Mouse (Mus musculus) lung, embryonic 16.5 days (tissue): ENCODE measurements at regions not wholly inside any gene's neighbourhood (a gene's known extent, or its start where the extent isn't known, plus 50 kb on each side); places are given as distances from the start of the nearest gene placed in this dataset.
A peak's percentile ranks its signal among the peaks of the same experiment; 100 is the strongest.

Experiments used
- ATAC-seq: fragments of 200-750 bp; cut with Nextera tagmentation; 2 replicates; pipeline ENCODE4 v1.8.0; 2017; ENCODE audit warnings: low read depth, mild to moderate bottlenecking, moderate library complexity
- H3K27ac ChIP-seq: fragments of 300-500 bp; sonication (generic); 2 replicates; pipeline ENCODE4 v1.5.1; 2014; ENCODE audit warnings: mild to moderate bottlenecking, control low read depth, low read length
- H3K27me3 ChIP-seq: fragments of 300-500 bp; sonication (generic); 2 replicates; pipeline ENCODE4 v1.6.1; 2014; ENCODE audit warnings: low read depth, low read length, mixed read lengths; ENCODE audit not compliant: control insufficient read depth, insufficient read depth
- H3K36me3 ChIP-seq: fragments of 300-500 bp; sonication (generic); 2 replicates; pipeline ENCODE4 v1.6.1; 2014; ENCODE audit warnings: low read length; ENCODE audit not compliant: control insufficient read depth, insufficient read depth
- H3K4me1 ChIP-seq: fragments of 300-500 bp; sonication (generic); replicated peaks from 2 replicates; pipeline ENCODE4 v1.6.1; 2014; ENCODE audit warnings: low read length, mixed read lengths; ENCODE audit not compliant: control insufficient read depth, insufficient read depth
- H3K4me2 ChIP-seq: fragments of 300-500 bp; sonication (generic); 2 replicates; pipeline ENCODE4 v1.6.1; 2014; ENCODE audit warnings: low read depth, low read length, control low read depth
- H3K4me3 ChIP-seq: fragments of 300-500 bp; sonication (generic); 2 replicates; pipeline ENCODE4 v1.5.1; 2014; ENCODE audit warnings: mild to moderate bottlenecking, low read length, control low read depth
- H3K9ac ChIP-seq: fragments of 300-500 bp; sonication (generic); 2 replicates; pipeline ENCODE4 v1.6.1; 2014; ENCODE audit warnings: low read length, control low read depth
- H3K9me3 ChIP-seq: fragments of 300-500 bp; sonication (generic); 2 replicates; pipeline ENCODE4 v1.6.1; 2016; ENCODE audit warnings: low read length; ENCODE audit not compliant: control insufficient read depth
- WGBS: fragments of 180-500 bp; shearing (Covaris S2); extraction: QIAGEN DNeasy Blood & Tissue Kit; methylation state at CpG from one replicate; pipeline ENCODE4 v1.1.7; 2014; 5-methylcytosine and 5-hydroxymethylcytosine counted together

DNA sequence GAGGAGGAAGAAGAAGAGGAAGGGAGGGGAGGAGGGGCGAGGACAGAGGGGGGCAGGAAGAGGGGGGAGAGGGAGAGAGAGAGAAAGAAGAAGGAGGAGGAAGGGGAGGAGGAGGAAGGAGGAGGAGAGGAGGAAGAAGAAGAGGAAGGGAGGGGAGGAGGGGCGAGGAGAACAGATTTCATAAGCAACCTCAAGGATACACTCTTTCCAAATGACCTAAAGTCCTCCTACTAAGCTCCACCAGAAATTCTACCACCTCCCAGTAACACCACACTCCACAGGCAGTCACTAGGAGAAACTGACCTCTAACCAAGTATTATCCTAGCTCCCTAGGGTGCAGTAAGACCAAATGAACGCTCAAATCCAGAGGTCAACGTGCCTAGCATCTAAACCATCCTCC, 332.1 kb downstream of the Mllt3 start:
- H3K27ac ChIP-seq, result no peak overlapping the region
- H3K9me3 ChIP-seq, result peaks cover 3% of the 10 kb centered on the region; the same call in 1 of the 2 replicates
- no peaks in the 10 kb centered on the region for H3K4me1 ChIP-seq
- no peak overlapping the region for H3K4me3 ChIP-seq
- H3K4me2 ChIP-seq, result no peak overlapping the region
- ATAC-seq, result no peak
- H3K27me3 ChIP-seq, result no peaks in the 10 kb centered on the region
- no peaks in the 10 kb centered on the region for H3K36me3 ChIP-seq
- WGBS, result 86% methylated on average over 3 of the region's 4 CpGs
- H3K9ac ChIP-seq, result no peak overlapping the region

DNA sequence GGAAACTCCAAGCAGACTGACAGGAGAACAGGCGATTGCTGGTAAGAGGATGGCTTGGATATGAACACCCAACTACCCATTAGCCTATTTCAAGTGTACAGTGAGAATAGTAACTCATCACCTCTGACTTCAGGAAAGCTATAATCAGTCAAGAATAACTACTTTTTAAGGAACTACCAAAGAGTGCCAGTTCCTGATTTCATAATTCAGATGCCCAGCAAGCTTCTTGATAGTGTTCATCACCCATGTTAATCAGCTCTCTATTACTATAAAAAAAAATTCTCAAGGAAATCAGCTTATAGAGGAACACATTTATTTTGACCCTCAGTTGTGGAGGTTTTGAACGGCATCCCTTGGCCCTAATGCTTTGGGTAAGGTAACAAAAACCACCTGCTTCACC, 332.7 kb downstream of the Mllt3 start:
- Histone ChIP-seq H3K4me2 (no peak overlapping the region), H3K36me3 (no peaks in the 10 kb centered on the region), H3K27me3 (no peaks in the 10 kb centered on the region), H3K4me1 (no peaks in the 10 kb centered on the region), H3K9ac (no peak overlapping the region), H3K9me3 (no peaks in the 10 kb centered on the region), H3K4me3 (no peak overlapping the region), H3K27ac (no peak overlapping the region)
- ATAC-seq, result no peak
- 74% methylated on average over 2 of the region's 2 CpGs for WGBS

DNA sequence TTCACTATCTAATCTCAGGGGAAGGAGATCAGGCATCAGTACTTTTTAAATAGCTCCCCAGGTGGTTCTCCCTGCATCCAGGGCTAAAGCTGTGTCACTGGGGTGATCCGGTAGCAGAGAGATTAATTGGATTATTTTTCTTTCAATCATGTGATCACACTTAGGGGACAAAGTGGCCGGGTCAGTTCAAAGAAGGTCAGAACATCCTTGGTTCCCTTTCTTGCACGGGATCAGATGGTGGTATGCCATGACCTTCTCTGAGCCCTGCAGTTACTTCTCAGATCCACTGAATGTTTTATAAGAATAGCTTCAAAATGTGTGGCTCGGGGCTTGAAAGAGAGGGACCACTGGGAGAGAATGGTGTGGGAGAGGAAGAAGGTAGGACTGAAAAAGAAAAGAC, 333.6 kb downstream of the Mllt3 start:
- H3K4me2 ChIP-seq, result no peak overlapping the region
- no peaks in the 10 kb centered on the region for H3K4me1 ChIP-seq
- no peaks in the 10 kb centered on the region for H3K9me3 ChIP-seq
- ATAC-seq, result no peak
- WGBS, result 32% methylated on average over 4 of the region's 4 CpGs
- no peak overlapping the region for H3K9ac ChIP-seq
- H3K27me3 ChIP-seq, result no peaks in the 10 kb centered on the region
- no peaks in the 10 kb centered on the region for H3K36me3 ChIP-seq
- no peak overlapping the region for H3K27ac ChIP-seq
- no peak overlapping the region for H3K4me3 ChIP-seq

DNA sequence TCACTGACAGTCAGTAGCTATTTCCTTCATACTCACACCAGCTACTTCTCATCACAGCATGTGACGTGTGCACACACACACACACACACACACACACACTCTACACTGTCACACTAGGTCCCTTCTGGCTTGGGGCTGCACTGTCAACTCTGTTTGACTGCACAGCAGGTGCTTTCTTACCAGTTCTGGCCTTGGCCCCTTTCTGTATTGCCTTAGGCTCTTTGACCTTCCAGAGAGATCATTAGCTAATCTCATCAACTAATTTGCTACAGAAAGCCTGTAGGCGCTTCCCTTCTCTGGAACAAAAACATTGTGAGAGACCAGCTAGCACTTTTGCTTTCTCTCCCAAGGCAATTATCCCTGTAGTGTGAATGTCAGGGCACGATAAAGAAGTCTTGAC, 334.4 kb downstream of the Mllt3 start:
- no peak overlapping the region for H3K4me3 ChIP-seq
- no peak for ATAC-seq
- H3K4me2 ChIP-seq, result no peak overlapping the region
- H3K27me3 ChIP-seq, result no peaks in the 10 kb centered on the region
- no peaks in the 10 kb centered on the region for H3K4me1 ChIP-seq
- H3K9ac ChIP-seq, result no peak overlapping the region
- no peaks in the 10 kb centered on the region for H3K9me3 ChIP-seq
- H3K36me3 ChIP-seq, result no peaks in the 10 kb centered on the region
- WGBS, result 65% methylated on average over 3 of the region's 3 CpGs
- no peak overlapping the region for H3K27ac ChIP-seq

DNA sequence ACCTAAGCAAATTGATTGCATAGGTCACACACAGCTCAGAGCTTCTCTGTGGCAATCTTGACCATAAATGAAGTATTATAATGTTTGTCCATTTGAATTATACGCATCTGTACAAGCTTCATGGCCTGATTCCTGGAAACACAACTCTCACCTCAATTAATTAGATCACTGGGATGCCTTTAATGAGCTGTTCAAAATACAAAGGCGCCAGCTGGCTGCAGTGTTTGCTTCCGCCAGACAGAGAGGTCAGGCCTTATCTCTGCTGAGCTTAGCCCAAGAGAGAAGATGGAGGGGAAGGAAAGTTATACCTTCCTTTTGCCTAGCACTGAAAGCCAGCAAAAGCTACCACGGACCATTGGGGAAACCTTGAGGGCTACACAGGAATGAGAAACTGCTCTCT, 336.2 kb downstream of the Mllt3 start:
- WGBS, result 53% methylated on average over 4 of the region's 4 CpGs
- ATAC-seq, result no peak
- no peaks in the 10 kb centered on the region for H3K27me3 ChIP-seq
- no peak overlapping the region for H3K27ac ChIP-seq
- no peaks in the 10 kb centered on the region for H3K4me1 ChIP-seq
- H3K4me3 ChIP-seq, result no peak overlapping the region
- H3K9ac ChIP-seq, result no peak overlapping the region
- H3K4me2 ChIP-seq, result no peak overlapping the region
- H3K36me3 ChIP-seq, result no peaks in the 10 kb centered on the region
- no peaks in the 10 kb centered on the region for H3K9me3 ChIP-seq

DNA sequence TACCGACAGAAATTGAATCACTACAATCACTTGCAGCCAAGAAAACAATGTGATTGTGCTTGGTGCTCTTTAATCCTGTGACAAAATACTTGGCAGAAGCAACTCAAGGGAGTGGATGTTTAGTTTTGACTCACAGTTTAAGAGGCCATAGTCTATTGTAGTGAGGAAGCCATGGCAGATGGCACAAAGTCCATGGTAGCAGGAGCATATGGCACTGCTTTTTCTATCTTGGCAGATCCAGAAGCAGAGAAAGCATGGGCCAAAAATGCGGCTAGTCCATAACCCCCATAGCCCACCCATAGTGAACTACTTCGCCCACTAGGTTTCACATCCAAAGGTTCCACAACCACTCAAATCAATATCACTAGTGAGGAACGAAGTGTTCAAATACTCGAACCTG, 337.4 kb downstream of the Mllt3 start:
- Histone ChIP-seq H3K4me3 (no peak overlapping the region), H3K27ac (no peak overlapping the region), H3K4me2 (no peak overlapping the region), H3K9ac (no peak overlapping the region), H3K27me3 (no peaks in the 10 kb centered on the region), H3K4me1 (no peaks in the 10 kb centered on the region), H3K9me3 (no peaks in the 10 kb centered on the region), H3K36me3 (no peaks in the 10 kb centered on the region)
- 91% methylated on average over 5 of the region's 5 CpGs for WGBS
- ATAC-seq, result no peak

DNA sequence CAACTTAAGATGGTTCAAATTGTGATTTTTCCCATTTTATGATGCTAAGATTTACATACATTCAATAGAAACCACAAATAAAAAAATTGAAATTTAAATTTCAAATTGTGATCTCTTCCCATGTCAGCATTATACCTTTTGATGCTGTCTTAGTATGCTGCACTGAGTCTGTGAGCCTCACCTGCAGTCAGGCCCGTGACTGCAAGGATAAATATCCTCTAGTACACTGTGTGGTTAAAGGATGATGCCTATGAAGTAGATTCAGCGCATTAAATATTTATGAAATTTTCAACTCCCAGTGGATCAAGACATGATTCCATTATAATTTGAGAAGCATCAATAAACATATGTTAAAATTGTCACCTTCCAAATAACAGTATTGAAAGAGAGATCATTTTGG, 340.4 kb downstream of the Mllt3 start:
- no peaks in the 10 kb centered on the region for H3K9me3 ChIP-seq
- ATAC-seq, result no peak
- no peaks in the 10 kb centered on the region for H3K4me1 ChIP-seq
- H3K36me3 ChIP-seq, result no peaks in the 10 kb centered on the region
- no peak overlapping the region for H3K27ac ChIP-seq
- no peak overlapping the region for H3K4me3 ChIP-seq
- 84% methylated on average over 2 of the region's 2 CpGs for WGBS
- no peak overlapping the region for H3K9ac ChIP-seq
- H3K27me3 ChIP-seq, result no peaks in the 10 kb centered on the region
- H3K4me2 ChIP-seq, result no peak overlapping the region

DNA sequence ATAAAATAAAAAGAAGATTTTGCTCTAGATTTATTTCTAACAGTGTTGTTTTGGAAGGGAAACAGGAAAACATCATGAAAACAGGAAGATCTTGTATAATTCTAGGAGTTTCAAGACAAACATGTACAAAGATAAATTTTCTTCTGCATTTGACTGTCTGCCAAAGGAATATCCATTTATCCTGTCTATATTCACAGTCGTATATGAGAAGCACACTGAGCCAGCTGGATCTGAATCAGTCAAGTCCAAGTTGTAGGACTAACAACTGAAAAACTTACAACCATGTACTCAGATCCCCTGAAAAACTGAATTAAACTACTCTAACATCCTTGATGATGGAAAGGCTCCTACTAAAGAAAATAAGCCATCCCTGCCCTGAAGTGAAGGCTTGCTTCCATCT, 348.2 kb downstream of the Mllt3 start:
- Histone ChIP-seq H3K9me3 (no peaks in the 10 kb centered on the region), H3K4me1 (no peaks in the 10 kb centered on the region), H3K4me3 (no peak overlapping the region), H3K36me3 (no peaks in the 10 kb centered on the region), H3K9ac (no peak overlapping the region), H3K27ac (no peak overlapping the region), H3K4me2 (no peak overlapping the region), H3K27me3 (no peaks in the 10 kb centered on the region)
- WGBS, result 27% methylated on average over 1 of the region's 1 CpGs
- ATAC-seq, result peak; percentile 52; the same call in 1 of the 2 replicates

DNA sequence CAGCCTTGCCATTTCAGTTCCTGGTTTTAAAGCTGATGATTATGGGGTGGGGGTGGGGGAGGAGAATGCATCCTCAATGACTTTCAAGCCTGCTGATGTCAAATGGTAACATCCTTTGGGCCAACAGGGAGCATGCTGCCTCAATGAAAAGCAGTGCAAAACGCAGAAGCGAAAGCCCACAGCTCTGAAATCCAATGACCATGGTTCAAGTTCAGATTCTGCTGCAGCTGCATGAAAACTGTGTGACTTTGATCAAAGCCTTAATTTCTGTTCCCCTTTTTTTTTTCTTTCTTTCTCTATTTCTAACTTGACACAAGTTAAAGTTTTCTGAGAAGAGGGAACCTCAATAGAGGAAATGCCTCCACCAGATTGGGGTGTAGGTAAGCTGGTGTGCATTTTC, 350.4 kb downstream of the Mllt3 start:
- WGBS, result 82% methylated on average over 2 of the region's 2 CpGs
- Histone ChIP-seq H3K36me3 (no peaks in the 10 kb centered on the region), H3K27me3 (no peaks in the 10 kb centered on the region)

DNA sequence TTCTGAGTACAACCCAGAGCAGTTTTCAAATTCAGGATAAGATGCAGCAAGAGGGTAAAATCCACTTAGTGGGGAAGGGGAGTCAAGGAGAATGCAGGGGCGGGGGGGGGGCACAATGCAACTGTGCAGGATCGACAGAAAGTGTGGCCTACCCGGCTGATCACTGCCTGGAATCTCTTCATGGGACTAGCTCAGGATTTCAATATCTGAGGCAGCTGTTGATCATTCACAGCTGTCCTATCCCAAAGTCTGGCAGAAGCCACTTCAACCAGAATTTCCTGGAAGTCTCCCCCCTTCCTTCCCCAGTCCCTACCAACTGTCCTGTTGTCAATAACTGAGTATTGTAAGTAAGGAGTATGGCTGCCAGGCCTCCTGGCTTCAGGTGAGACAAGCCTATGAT, 362.1 kb downstream of the Mllt3 start:
- WGBS, result 52% methylated on average over 3 of the region's 3 CpGs
- Histone ChIP-seq H3K4me1 (peaks cover 23% of the 10 kb centered on the region), H3K36me3 (no peaks in the 10 kb centered on the region), H3K27ac (peak overlapping the region; percentile 40; the same call in 1 of the 2 replicates), H3K4me2 (no peak overlapping the region), H3K27me3 (no peaks in the 10 kb centered on the region), H3K9me3 (no peaks in the 10 kb centered on the region), H3K4me3 (no peak overlapping the region), H3K9ac (no peak overlapping the region)
- ATAC-seq, result peak; percentile 63; the same call in 1 of the 2 replicates

More for the DNA sequence above, 350.4 kb downstream of the Mllt3 start:
- no peak for ATAC-seq
- no peak overlapping the region for H3K4me3 ChIP-seq
- H3K4me1 ChIP-seq, result no peaks in the 10 kb centered on the region
- H3K4me2 ChIP-seq, result no peak overlapping the region
- H3K9ac ChIP-seq, result no peak overlapping the region
- no peak overlapping the region for H3K27ac ChIP-seq
- H3K9me3 ChIP-seq, result no peaks in the 10 kb centered on the region
